Mouse (Mus musculus): ENCODE measurements at regions not wholly inside any gene's neighbourhood (a gene's known extent, or its start where the extent isn't known, plus 50 kb on each side); places are given as distances from the start of the nearest gene placed in this dataset.

GRCm38 (mm10) chr11:90088473-90088872, 58.3 kb downstream of the Tmem100 start:
- H3K36me3 ChIP-seq (ENCODE audit: control insufficient read depth, insufficient read depth, low read length): no peaks in the 10 kb centered on the region
- peak overlapping the region; percentile 36; the same call in 1 of the 2 replicates for H3K4me3 ChIP-seq (ENCODE audit: extremely low read depth, insufficient read depth, insufficient read length)
- no peaks in the 10 kb centered on the region for H3K27me3 ChIP-seq (ENCODE audit: control insufficient read depth, insufficient read depth, low read length)
- TF ChIP-seq POLR2A (IDR thresholded peaks at IDR 0.05; ENCODE audit: low read depth, low read length): no peak
- no peak for TF ChIP-seq CTCF (IDR thresholded peaks at IDR 0.05; ENCODE audit: extremely low read depth, insufficient read depth, insufficient read length, insufficient replicate concordance)
- WGBS: 6% methylated on average over 4 of the region's 4 CpGs
- no peaks in the 10 kb centered on the region for H3K4me1 ChIP-seq (ENCODE audit: control insufficient read depth, insufficient read depth, insufficient read length)
- no peak for DNase-seq (ENCODE audit: low read depth in 1 of 2, low spot score in 2 of 2)
- no peak overlapping the region for H3K27ac ChIP-seq (ENCODE audit: insufficient read depth, low read length)

- Histone ChIP-seq H3K4me1 (ENCODE audit: control insufficient read depth, insufficient read depth, insufficient read length) (no peaks in the 10 kb centered on the region), H3K27ac (ENCODE audit: insufficient read depth, low read length) (no peak overlapping the region), H3K27me3 (ENCODE audit: control insufficient read depth, insufficient read depth, low read length) (no peaks in the 10 kb centered on the region), H3K36me3 (ENCODE audit: control insufficient read depth, insufficient read depth, low read length) (no peaks in the 10 kb centered on the region), H3K4me3 (ENCODE audit: extremely low read depth, insufficient read depth, insufficient read length) (no peak overlapping the region)
- peak in 1 of 2 experiments; percentile 1 for DNase-seq (ENCODE audit: low read depth in 1 of 2, low spot score in 2 of 2)
- 14% methylated on average over 7 of the region's 7 CpGs for WGBS
- no peak for TF ChIP-seq CTCF (IDR thresholded peaks at IDR 0.05; ENCODE audit: extremely low read depth, insufficient read depth, insufficient read length, insufficient replicate concordance)
- no peak for TF ChIP-seq POLR2A (IDR thresholded peaks at IDR 0.05; ENCODE audit: low read depth, low read length)
These were observed 63.9 kb downstream of the Tmem100 start for GRCm38 (mm10) chr11:90094052-90094451.

GRCm38 (mm10) chr11:90094700-90095355, 64.7 kb downstream of the Tmem100 start:
- TF ChIP-seq CTCF (IDR thresholded peaks at IDR 0.05; ENCODE audit: extremely low read depth, insufficient read depth, insufficient read length, insufficient replicate concordance): no peak
- TF ChIP-seq POLR2A (IDR thresholded peaks at IDR 0.05; ENCODE audit: low read depth, low read length): no peak
- Histone ChIP-seq H3K27ac (ENCODE audit: insufficient read depth, low read length) (no peak overlapping the region), H3K4me3 (ENCODE audit: extremely low read depth, insufficient read depth, insufficient read length) (no peak overlapping the region), H3K36me3 (ENCODE audit: control insufficient read depth, insufficient read depth, low read length) (no peaks in the 10 kb centered on the region), H3K4me1 (ENCODE audit: control insufficient read depth, insufficient read depth, insufficient read length) (no peaks in the 10 kb centered on the region), H3K27me3 (ENCODE audit: control insufficient read depth, insufficient read depth, low read length) (no peaks in the 10 kb centered on the region)
- WGBS: 82% methylated on average over 7 of the region's 7 CpGs
- no peak for DNase-seq (ENCODE audit: low read depth in 1 of 2, low spot score in 2 of 2)

GRCm38 (mm10) chr11:90098471-90098870, 68.3 kb downstream of the Tmem100 start:
- TF ChIP-seq CTCF (IDR thresholded peaks at IDR 0.05; ENCODE audit: extremely low read depth, insufficient read depth, insufficient read length, insufficient replicate concordance): no peak
- no peak for TF ChIP-seq POLR2A (IDR thresholded peaks at IDR 0.05; ENCODE audit: low read depth, low read length)
- DNase-seq (ENCODE audit: low read depth in 1 of 2, low spot score in 2 of 2): no peak
- H3K4me1 ChIP-seq (ENCODE audit: control insufficient read depth, insufficient read depth, insufficient read length): no peaks in the 10 kb centered on the region
- H3K36me3 ChIP-seq (ENCODE audit: control insufficient read depth, insufficient read depth, low read length): no peaks in the 10 kb centered on the region
- no peaks in the 10 kb centered on the region for H3K27me3 ChIP-seq (ENCODE audit: control insufficient read depth, insufficient read depth, low read length)
- WGBS: 92% methylated on average over 7 of the region's 7 CpGs
- no peak overlapping the region for H3K27ac ChIP-seq (ENCODE audit: insufficient read depth, low read length)
- no peak overlapping the region for H3K4me3 ChIP-seq (ENCODE audit: extremely low read depth, insufficient read depth, insufficient read length)

GRCm38 (mm10) chr11:90099178-90099577, 69.0 kb downstream of the Tmem100 start:
- no peak overlapping the region for H3K4me3 ChIP-seq (ENCODE audit: extremely low read depth, insufficient read depth, insufficient read length)
- no peak for DNase-seq (ENCODE audit: low read depth in 1 of 2, low spot score in 2 of 2)
- H3K27ac ChIP-seq (ENCODE audit: insufficient read depth, low read length): no peak overlapping the region
- WGBS: 73% methylated on average over 1 of the region's 1 CpGs
- H3K36me3 ChIP-seq (ENCODE audit: control insufficient read depth, insufficient read depth, low read length): no peaks in the 10 kb centered on the region
- TF ChIP-seq POLR2A (IDR thresholded peaks at IDR 0.05; ENCODE audit: low read depth, low read length) (no peak), CTCF (IDR thresholded peaks at IDR 0.05; ENCODE audit: extremely low read depth, insufficient read depth, insufficient read length, insufficient replicate concordance) (no peak)
- no peaks in the 10 kb centered on the region for H3K4me1 ChIP-seq (ENCODE audit: control insufficient read depth, insufficient read depth, insufficient read length)
- H3K27me3 ChIP-seq (ENCODE audit: control insufficient read depth, insufficient read depth, low read length): no peaks in the 10 kb centered on the region

- Histone ChIP-seq H3K4me1 (ENCODE audit: control insufficient read depth, insufficient read depth, insufficient read length) (no peaks in the 10 kb centered on the region), H3K27me3 (ENCODE audit: control insufficient read depth, insufficient read depth, low read length) (no peaks in the 10 kb centered on the region), H3K36me3 (ENCODE audit: control insufficient read depth, insufficient read depth, low read length) (no peaks in the 10 kb centered on the region), H3K4me3 (ENCODE audit: extremely low read depth, insufficient read depth, insufficient read length) (no peak overlapping the region), H3K27ac (ENCODE audit: insufficient read depth, low read length) (no peak overlapping the region)
- no peak for DNase-seq (ENCODE audit: low read depth in 1 of 2, low spot score in 2 of 2)
- 87% methylated on average over 2 of the region's 2 CpGs for WGBS
- no peak for TF ChIP-seq CTCF (IDR thresholded peaks at IDR 0.05; ENCODE audit: extremely low read depth, insufficient read depth, insufficient read length, insufficient replicate concordance)
- no peak for TF ChIP-seq POLR2A (IDR thresholded peaks at IDR 0.05; ENCODE audit: low read depth, low read length)
These were observed 70.0 kb downstream of the Tmem100 start for GRCm38 (mm10) chr11:90100161-90100560.

- DNase-seq (ENCODE audit: low read depth in 1 of 2, low spot score in 2 of 2): no peak
- 88% methylated on average over 8 of the region's 8 CpGs for WGBS
These were observed 71.1 kb downstream of the Tmem100 start for GRCm38 (mm10) chr11:90101284-90101683.

More at GRCm38 (mm10) chr11:90101284-90101683, 71.1 kb downstream of the Tmem100 start:
- no peaks in the 10 kb centered on the region for H3K27me3 ChIP-seq (ENCODE audit: control insufficient read depth, insufficient read depth, low read length)
- H3K4me1 ChIP-seq (ENCODE audit: control insufficient read depth, insufficient read depth, insufficient read length): no peaks in the 10 kb centered on the region
- H3K4me3 ChIP-seq (ENCODE audit: extremely low read depth, insufficient read depth, insufficient read length): no peak overlapping the region
- H3K27ac ChIP-seq (ENCODE audit: insufficient read depth, low read length): no peak overlapping the region
- no peaks in the 10 kb centered on the region for H3K36me3 ChIP-seq (ENCODE audit: control insufficient read depth, insufficient read depth, low read length)
- TF ChIP-seq CTCF (IDR thresholded peaks at IDR 0.05; ENCODE audit: extremely low read depth, insufficient read depth, insufficient read length, insufficient replicate concordance) (no peak), POLR2A (IDR thresholded peaks at IDR 0.05; ENCODE audit: low read depth, low read length) (no peak)
